Mouse (Mus musculus) brain, embryonic 14.5 days (tissue): ENCODE measurements around the gene Aldh3b3.

ENCODE experiments used
- CTCF ChIP-seq: fragments of 200-500 bp; IDR thresholded peaks from 2 replicates; pipeline ENCODE4 v1.5.1; 2012; ENCODE audit warnings: inconsistent platforms, mild to moderate bottlenecking, moderate library complexity, borderline replicate concordance; ENCODE audit not compliant: insufficient read depth, insufficient read length; ENCODE audit errors: extremely low read depth
- POLR2A ChIP-seq: fragments of 200-500 bp; IDR thresholded peaks from 2 replicates; pipeline ENCODE4 v1.6.1; 2012; ENCODE audit warnings: mild to moderate bottlenecking, inconsistent platforms, borderline replicate concordance; ENCODE audit not compliant: poor library complexity, insufficient read depth, insufficient read length, severe bottlenecking; ENCODE audit errors: extremely low read depth

DNA sequence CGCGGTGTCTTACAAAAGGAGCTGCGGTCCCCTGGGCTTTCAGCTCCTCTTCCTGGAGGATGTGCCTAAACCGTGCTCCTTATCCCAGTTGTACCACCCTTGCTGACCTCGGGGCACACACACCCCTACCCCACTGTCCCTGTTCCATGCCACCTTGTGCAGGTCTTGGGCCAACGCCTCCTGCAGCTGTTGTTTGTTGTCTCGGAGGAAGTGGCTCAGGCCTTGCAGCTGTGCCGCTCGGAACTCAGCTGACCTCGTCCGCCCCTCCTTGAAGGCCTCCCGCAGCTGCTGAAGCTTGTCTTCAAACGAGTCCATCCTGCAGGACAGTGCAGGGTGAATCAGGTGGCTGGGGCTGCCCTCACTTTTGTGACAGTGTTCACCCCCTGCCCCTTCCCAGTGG lies 34.9 kb upstream of the Aldh3b3 start:
- no peak for TF ChIP-seq CTCF
- no peak for TF ChIP-seq POLR2A
